Mouse (Mus musculus) G1E (cell line): ENCODE measurements around the gene Tsku.

Experiments used
- CTCF ChIP-seq: IDR thresholded peaks from 2 replicates; pipeline ENCODE4 v1.5.1; 2012; ENCODE audit warnings: low read depth, low read length, inconsistent platforms, mixed read lengths
- GATA1 ChIP-seq: IDR thresholded peaks from 2 replicates; pipeline ENCODE4 v1.6.1; 2012; ENCODE audit warnings: borderline replicate concordance, low read length, inconsistent platforms, mixed read lengths
- GATA2 ChIP-seq: IDR thresholded peaks from 2 replicates; pipeline ENCODE4 v1.6.1; 2012; ENCODE audit warnings: low read depth, low read length, inconsistent platforms, borderline replicate concordance
- POLR2AphosphoS5 ChIP-seq: IDR thresholded peaks from 2 replicates; pipeline ENCODE4 v1.6.1; 2012; ENCODE audit warnings: low read depth, low read length, inconsistent platforms; ENCODE audit not compliant: insufficient replicate concordance
- TAL1 ChIP-seq: conservative IDR thresholded peaks from 2 replicates; pipeline ENCODE4 v1.6.1; 2012; ENCODE audit warnings: low read depth, low read length, inconsistent platforms, mixed read lengths

GRCm38 (mm10) chr7:98353616-98354015, 7.5 kb downstream of the Tsku start:
- TF ChIP-seq GATA1 (no peak), CTCF (no peak), TAL1 (no peak), GATA2 (no peak), POLR2AphosphoS5 (no peak)
